Mouse (Mus musculus) left cerebral cortex, postnatal 36 days (tissue): ENCODE data around the gene Tnfsfm13. TPM values are rescaled to one million over a fixed set of nuclear protein-coding genes. Genes with fewer than 3 reads are reported as not detected.

Source experiments
- DNase-seq, 2 experiments: peaks; one replicate each; pipeline ENCODE4 v3.0.0; 2021 to 2022; ENCODE audit warnings: low spot score in 2 of 2, mixed read lengths in 1 of 2
- intact Hi-C: fragments of 180-260 bp; cut with DNase I; formaldehyde crosslinking; loops from one replicate; pipeline ENCODE4 v1.15.1; 2025
- total RNA-seq, 2 experiments: library from RNA; stranded (reverse); gene quantifications; 2 replicates each; pipeline ENCODE4 v1.2.3; 2021

The Tnfsfm13 gene
- total RNA-seq, 2 experiments from 2014 or later: 1.7 to 3.0 TPM

DNA sequence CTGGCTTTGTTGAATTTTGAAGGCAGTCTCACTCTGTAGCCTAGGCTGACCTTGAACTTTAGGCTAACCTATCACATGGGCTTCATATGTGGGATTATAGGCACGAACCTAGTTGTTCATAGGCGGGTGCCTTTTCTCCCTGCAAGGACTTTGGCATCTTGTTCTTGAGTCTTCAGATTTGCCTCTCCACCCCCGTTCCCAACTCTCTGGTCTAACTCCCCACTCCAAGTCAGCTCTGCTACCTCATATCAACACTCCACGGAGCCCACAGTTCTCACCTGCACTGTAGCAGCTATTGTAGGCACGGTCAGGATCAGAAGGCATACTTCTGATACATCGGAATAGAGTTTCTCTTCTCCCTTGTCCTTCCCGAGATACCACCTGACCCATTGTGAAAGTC is 12.3 kb downstream of the Tnfsfm13 start:
- DNase-seq: no peak

DNA sequence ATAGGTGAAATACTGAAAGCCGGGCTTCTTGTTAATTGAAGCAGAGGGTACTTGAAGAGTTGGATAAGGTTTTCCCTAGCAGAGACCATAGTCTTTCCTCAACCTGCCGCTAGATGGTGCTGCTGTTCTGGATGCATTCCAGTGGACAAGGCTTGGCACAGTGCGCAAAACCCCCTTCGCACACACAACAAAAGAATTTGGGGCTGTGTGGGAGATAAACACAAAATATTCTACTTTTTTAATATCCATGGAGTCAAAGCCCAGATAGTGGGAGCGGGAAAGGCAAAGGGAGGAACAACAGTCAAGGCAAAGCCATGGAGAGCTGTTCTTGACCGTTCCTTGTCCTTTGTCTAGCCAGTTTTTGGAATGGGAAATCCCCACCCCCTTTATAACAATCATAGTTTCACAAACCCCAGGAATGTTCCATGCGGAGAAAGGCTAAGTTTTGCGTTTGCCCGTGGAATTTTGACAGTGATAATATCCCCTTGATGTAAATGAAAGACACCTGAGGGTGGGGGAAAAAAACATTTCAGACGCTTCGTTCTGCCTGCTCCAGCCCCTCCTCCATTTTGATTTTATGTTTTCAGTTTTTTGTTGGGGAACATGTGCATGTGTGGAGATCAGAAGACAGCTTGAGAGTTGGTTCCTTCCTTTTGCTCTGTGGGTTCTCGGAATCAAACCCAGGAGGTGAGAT is 12.9 kb downstream of the Tnfsfm13 start:
- intact Hi-C loops: loop anchor here (1.0 to 5.0 kb wide), 3 partner anchors 34 to 219 kb away; partner anchors contain the start of genes 2810408A11Rik and Neurl4
- DNase-seq: peak; percentile 82 to 86

More for the DNA sequence above, 12.3 kb downstream of the Tnfsfm13 start:
- intact Hi-C loops: loop anchor here (2.0 to 5.0 kb wide), 2 partner anchors 33 to 219 kb away; partner anchors contain the start of genes 2810408A11Rik and Neurl4

- intact Hi-C loops: loop anchor here (1.0 to 5.0 kb wide), 3 partner anchors 34 to 220 kb away; partner anchors contain the start of genes 2810408A11Rik and Neurl4
- no peak for DNase-seq
These were observed 13.6 kb downstream of the Tnfsfm13 start for GRCm38 (mm10) chr11:69682209-69682839.

DNA sequence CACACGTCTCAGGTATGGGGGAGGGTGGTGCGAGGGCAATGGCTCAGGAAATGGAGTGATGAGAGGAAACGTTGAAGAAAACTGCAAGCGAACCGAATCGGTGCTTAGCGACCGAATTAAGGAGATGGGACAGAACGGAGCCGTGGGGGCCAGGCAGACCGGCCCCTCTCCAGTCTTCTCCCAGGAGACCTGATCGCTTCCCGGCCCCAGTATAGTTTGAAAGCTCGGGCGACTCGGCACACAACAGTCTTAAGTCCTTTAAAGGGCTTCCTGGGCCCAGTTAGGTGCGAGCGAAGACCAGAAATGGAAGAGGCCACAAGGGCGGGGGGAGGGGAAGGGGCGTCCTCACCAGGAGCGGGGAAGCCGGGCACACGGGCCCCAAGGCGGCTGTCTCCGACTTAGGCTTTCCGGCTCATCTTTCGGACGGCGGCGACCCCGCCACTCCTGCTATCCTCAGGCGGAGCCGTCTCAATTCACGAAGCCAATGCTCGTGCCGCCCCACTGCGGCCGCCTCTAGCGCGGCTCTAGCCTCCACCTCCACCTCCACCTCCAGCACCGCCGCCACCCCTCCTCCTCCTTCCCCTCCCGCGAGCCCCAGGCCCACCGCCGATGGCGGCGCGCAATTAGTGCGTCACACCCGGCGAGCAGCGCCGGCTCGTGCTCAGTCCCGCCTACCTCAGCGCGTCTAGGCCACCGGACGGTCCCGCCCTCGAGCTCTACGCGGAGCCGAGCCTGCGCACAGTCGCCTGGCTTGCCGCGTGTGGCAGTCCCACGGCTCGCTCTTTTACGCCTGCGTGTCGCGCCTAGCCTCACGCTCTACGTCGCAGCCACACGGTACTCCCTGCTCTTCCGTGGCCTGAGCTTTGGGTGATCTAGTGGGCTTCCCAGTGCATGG is 14.3 kb downstream of the Tnfsfm13 start, which contains the start of gene Senp3:
TSS of gene Senp3 (minus strand) at position 771 of the 895 bp plus-strand sequence.
- intact Hi-C loops: loop anchor here (1.0 to 5.0 kb wide), 4 partner anchors 9 to 221 kb away; partner anchors contain the start of genes 2810408A11Rik, Eif4a1 and Neurl4
- DNase-seq: peak; percentile 97 to 99

- DNase-seq: no peak
- intact Hi-C loops: loop anchor here (5.0 kb wide), 1 partner anchor 222 kb away; the partner anchor contains the start of genes 2810408A11Rik and Neurl4
These were observed 15.6 kb downstream of the Tnfsfm13 start for GRCm38 (mm10) chr11:69680136-69680855.

DNA sequence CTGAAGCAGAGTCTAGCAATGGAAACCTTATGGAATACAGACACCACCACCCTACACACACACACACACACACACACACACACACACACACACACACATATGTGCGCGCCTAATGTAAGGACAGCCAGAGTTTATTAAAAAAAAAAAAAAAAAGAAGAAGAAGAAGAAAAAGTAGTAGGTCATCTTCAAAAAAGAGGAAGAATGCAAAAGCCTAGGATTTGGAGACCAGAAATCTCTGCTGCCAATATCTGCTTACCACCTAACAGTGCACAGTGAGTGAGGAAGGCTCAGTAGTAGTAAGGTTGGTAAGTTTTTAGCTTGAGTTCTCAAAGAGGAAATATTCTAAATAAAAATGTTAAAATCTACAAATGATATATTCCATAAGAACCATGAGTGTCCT is 16.8 kb downstream of the Tnfsfm13 start:
- intact Hi-C loops: no loop called here
- DNase-seq: no peak

GRCm38 (mm10) chr11:69672211-69672706 is 23.6 kb downstream of the Tnfsfm13 start, which contains the start of gene Eif4a1:
Eif4a1 (minus strand) TSS chr11:69672423.
- intact Hi-C loops: loop anchor here (1.0 kb wide), 1 partner anchor 9 kb away; no protein-coding TSS in a partner anchor
- peak; percentile 100 for DNase-seq

GRCm38 (mm10) chr11:69671726-69672124 is 24.2 kb downstream of the Tnfsfm13 start:
- DNase-seq: peak in 1 of 2 experiments; percentile 31
- intact Hi-C loops: loop anchor here (1.0 kb wide), 1 partner anchor 10 kb away; no protein-coding TSS in a partner anchor

DNA sequence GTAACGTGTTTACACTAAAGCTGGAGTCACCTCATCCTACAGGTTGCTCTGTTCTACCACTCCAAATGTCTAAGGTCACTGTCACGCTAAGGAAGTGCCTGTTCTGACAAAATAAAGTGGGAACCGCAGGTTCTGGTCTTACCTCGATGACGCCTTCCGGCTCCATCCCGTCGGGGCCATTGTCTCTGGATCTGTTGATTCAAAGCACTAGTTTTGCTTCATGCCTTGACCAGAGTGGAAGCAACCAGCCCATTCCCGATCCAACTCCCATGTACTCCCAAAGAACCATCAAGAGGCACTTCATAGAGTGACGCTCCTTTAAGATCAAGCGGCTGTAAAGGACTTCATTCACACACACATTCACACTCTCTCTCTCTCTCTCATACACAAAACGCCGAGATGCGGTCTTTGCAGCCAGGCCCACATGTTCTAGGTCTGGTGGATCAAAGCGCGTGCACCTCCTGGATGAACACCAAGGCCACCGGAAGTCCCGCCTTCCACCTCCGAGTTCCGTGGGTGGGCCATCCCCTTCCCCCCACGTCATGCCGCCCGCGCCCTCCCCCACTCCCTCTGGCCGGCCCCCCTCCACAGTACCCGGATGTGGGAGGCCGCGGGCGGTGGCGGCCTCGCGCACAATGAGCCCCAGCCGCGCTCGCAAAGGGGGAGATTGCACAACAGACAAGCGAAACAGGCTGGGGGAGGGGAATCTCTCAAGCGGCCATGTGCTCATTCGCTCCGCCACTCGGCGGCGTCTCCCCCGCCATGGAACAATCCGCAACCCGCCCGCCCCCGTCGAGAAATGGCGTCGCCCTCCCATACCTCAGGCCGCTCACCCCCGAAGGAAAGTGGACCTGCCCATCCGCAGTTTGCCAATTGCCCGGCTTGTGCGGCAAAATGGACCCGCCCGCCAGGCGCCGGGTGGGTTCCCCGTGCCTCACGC is 24.8 kb downstream of the Tnfsfm13 start:
- intact Hi-C loops: no loop called here
- DNase-seq: peak; percentile 90 to 91

- intact Hi-C loops: no loop called here
These were observed 29.3 kb downstream of the Tnfsfm13 start for GRCm38 (mm10) chr11:69666665-69667005.

GRCm38 (mm10) chr11:69665961-69666664 is 29.8 kb downstream of the Tnfsfm13 start, which contains the start of gene Cd68:
Cd68 (minus strand) TSS chr11:69666153.
- intact Hi-C loops: no loop called here
- DNase-seq: peak; percentile 61 to 72

More at GRCm38 (mm10) chr11:69666665-69667005, 29.3 kb downstream of the Tnfsfm13 start:
- DNase-seq: no peak

- intact Hi-C loops: no loop called here
These were observed 30.4 kb downstream of the Tnfsfm13 start for GRCm38 (mm10) chr11:69665457-69665960.

DNA sequence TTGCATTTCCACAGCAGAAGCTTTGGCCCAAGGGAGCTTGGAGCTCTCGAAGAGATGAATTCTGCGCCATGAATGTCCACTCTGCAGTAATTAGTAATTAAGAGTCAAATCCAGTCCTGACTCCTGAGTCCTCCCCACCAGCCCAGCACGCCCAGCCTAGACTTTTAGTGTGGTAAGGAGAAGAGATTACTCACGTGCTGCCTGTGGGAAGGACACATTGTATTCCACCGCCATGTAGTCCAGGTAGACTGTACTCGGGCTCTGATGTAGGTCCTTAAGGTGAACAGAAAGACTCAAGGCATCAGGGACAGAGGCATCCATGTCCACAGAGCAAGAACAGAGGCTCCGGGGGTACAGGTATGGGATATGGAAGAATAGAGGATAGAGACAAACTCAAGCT is 31.1 kb downstream of the Tnfsfm13 start:
- no peak for DNase-seq
- intact Hi-C loops: no loop called here

More at GRCm38 (mm10) chr11:69665457-69665960, 30.4 kb downstream of the Tnfsfm13 start:
- no peak for DNase-seq

DNA sequence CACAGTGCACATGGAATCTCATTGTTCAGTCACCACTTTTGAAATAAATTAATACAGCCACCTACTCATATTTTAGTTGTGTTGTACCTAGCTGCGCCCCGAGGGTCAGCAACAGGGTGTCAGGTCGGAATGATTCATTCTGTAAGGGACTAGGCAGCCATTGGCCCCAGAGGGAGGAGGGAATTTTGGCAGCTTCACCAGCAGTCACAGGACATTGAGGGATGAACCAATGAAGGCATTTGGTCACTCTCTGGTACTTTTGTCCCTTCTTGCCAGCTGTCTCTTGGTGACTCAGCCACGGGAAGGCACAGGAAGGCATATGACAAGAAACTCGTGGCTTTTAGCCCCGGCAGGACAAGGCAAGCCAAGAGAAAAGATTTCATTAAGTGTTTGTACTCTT is 32.1 kb downstream of the Tnfsfm13 start:
- DNase-seq: no peak
- intact Hi-C loops: no loop called here

- intact Hi-C loops: no loop called here
- DNase-seq: no peak
These were observed 32.8 kb downstream of the Tnfsfm13 start for GRCm38 (mm10) chr11:69662967-69663671.
